Mouse (Mus musculus) mature B cell (primary cell): Measurements from ENCODE around the gene Upk3bl.
"Not testable (repeated sequence)": the region's sequence is repeated elsewhere in the genome, so short reads cannot be mapped to it uniquely, and the experiment has no call there.

ENCODE experiments used
- in situ Hi-C: fragments of 300-500 bp; cut with MboI; formaldehyde crosslinking; loops from 2 replicates; pipeline ENCODE4 v1.14.3; 2019

Upk3bl gene

DNA sequence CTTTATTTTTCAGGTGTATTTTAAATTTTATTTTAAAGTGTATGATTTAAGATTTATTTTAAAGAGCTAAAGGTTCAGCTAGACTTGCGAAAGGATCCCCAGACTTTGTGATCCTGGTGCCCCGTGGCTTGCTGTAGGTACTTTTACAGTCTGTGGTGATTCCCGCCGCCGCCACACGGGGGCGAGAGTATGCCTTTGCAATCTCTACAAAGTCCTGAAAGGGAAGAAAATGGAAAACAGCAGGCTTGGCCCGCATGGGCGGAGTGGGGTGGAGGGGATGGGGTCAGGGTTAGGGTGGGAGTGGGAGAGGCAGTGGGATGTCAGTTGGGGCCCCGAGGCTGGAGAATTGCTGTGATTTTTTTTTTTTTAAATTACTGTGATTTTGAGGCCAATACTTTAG is 8.3 kb upstream of the Upk3bl start:
- in situ Hi-C loops = no loop called here

DNA sequence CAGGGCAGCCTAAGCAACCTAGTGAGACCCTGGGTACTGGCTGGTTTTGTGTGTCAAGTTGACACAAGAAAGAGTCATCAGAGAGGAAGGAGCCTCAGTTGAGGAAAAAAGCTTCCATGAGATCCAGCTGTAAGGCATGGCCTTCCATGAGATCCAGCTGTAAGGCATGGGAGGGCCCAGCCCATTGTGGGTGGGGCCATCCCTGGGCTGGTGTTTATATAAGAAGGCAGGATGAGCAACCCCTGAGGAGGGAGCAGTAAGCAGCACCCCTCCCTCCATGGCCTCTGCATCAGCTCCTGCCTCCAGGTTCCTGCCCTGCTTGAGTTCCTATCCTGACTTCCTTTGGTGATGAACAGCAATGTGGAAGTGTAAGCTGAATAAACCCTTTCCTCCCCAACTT is 5.8 kb upstream of the Upk3bl start:
- in situ Hi-C loops = not testable (repeated sequence)

DNA sequence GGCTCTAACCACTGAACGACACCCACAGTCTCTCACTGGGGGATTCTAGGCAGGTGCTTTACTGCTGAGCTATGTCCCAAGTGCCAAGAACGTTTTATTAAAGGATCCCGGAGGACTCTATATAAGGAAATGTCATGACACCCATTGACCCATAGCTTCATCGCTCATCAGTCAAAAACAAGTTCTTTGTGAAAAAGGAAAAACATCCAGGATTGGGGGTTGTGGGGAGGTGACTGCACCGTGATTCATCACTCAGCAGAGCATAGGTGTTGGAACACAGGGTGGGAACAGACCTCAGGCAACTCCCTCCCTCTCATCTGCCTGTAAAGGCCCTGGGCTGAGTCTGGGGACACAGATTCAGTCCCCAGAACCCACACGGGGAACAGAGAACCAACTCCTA is 4.4 kb upstream of the Upk3bl start:
- in situ Hi-C loops = no loop called here

DNA sequence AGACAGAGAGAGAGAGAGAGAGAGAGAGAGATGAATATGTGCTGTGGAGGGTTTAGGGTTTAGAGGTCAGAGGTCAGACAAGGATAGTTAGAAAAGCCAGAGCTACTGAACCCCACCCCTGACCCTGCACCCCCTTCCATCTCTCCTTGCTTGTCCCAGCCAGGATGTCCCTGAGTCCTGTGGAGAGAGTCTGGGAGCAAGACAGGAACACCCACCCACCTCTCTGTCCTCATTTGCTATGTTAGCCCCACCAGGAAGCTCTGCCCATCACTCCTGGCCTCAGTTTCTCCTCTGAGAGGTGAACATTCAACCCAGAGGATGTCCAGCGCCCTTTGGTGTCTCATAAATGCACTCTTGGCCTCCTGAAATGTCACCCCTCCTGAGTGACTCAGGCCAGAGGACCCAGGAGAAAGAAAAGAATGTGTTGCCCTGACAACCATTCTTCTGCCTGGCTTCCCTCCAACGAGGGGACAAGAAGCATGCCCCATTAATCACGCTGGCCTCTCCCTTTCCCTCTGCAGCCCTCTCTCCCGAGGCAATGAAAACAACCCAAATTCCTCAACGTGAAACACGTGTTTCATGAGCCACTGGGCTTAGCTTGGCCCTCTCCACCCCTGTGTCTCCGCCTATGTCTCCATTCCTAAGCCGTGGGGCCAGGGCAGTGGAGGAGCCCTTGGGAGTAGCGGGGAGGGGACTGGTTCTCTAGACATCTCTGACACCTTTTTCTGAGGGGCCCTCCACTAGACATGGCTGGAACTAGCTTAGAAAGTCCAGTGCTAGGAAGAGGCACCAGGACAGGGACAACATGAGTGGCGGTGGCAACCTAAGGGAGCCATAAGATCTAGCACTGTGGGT is 2.8 kb upstream of the Upk3bl start:
- in situ Hi-C loops = no loop called here

- in situ Hi-C loops = no loop called here
Measured at GRCm38 (mm10) chr5:136052861-136053655, 1.2 kb upstream of the Upk3bl start.

DNA sequence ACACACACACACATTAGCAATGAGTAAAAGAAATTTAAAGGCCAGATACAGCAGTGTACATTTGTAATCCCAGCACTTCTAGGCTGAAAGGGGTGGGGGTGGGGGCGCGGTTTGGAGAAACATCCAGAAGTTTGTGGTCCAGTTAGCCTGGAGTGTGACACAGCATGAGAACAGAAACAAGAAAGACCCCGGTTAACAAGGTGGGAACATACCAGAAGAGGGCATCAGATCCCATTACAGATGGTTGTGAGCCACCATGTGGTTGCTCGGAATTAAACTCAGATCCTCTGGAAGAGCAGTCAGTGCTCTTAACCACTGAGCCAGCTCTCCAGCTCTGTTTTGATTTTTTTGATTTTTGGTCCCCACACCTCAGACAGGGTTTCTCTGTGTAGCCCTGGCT is 1.8 kb downstream of the Upk3bl start:
- in situ Hi-C loops = loop anchor here (5.0 kb wide), 1 partner anchor 74 kb away; the partner anchor contains the start of gene Zp3

GRCm38 (mm10) chr5:136057085-136057484 is 2.8 kb downstream of the Upk3bl start:
- in situ Hi-C loops = loop anchor here (5.0 kb wide), 1 partner anchor 75 kb away; the partner anchor contains the start of gene Zp3

- in situ Hi-C loops = no loop called here
Measured at GRCm38 (mm10) chr5:136061567-136061966, 7.3 kb downstream of the Upk3bl start.

GRCm38 (mm10) chr5:136063920-136064319 is 9.6 kb downstream of the Upk3bl start:
- in situ Hi-C loops = no loop called here

DNA sequence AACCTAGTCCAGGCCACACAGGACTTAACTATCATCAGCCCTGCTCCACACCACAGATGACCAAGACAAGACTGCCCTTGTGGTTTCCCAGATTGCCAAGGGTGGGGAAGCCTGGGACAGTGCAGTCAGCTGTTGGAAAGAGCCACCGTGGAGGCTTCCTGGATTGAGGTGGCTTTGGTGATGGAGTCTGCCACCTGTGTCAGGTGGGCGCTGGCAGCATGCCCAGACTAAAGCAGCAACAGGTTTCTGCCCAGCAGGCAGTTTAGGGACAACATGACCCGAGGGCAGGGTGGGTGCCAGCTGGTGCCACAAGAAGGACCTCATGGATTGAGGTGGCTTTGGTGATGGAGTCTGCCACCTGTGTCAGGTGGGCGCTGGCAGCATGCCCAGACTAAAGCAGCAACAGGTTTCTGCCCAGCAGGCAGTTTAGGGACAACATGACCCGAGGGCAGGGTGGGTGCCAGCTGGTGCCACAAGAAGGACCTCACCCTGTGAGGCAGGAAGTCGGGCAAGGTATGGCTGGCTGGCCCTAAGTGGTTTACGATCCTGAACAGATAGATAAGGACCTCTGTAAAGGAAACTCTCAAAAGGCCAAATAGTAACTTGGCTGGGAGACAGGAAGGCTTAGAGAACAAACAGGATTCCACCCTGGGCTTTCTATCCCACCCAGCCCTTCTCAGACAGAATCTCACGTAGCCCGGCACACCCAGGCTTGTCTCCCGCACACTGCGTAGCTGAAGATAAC is 12.3 kb downstream of the Upk3bl start:
- in situ Hi-C loops = not testable (repeated sequence)

- in situ Hi-C loops = no loop called here
Measured at GRCm38 (mm10) chr5:136069411-136069810, 15.1 kb downstream of the Upk3bl start.

GRCm38 (mm10) chr5:136073051-136073450 is 18.8 kb downstream of the Upk3bl start:
- in situ Hi-C loops = no loop called here

DNA sequence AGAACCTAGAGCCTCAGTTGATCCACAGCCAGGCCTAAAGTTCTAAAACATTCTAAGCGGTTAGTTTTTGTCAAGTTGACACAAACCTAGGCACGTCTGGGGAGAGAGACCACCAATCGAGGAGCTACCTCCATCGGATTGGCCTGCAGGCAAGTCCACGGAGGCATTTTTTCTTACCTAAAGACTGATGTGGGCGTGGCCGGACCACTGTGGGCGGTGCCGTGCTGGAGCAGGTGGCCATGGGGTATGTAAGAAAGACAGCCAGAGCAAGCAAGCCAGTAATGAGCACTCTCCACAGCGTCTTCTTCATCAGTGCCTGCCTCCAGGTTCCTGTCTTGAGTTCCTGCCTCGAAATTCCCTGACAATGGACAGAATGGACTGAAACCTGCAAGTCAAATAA is 19.2 kb downstream of the Upk3bl start:
- in situ Hi-C loops = no loop called here

GRCm38 (mm10) chr5:136075076-136075475 is 20.8 kb downstream of the Upk3bl start:
- in situ Hi-C loops = no loop called here

- in situ Hi-C loops = no loop called here
Measured at GRCm38 (mm10) chr5:136076284-136076683, 22.0 kb downstream of the Upk3bl start.

DNA sequence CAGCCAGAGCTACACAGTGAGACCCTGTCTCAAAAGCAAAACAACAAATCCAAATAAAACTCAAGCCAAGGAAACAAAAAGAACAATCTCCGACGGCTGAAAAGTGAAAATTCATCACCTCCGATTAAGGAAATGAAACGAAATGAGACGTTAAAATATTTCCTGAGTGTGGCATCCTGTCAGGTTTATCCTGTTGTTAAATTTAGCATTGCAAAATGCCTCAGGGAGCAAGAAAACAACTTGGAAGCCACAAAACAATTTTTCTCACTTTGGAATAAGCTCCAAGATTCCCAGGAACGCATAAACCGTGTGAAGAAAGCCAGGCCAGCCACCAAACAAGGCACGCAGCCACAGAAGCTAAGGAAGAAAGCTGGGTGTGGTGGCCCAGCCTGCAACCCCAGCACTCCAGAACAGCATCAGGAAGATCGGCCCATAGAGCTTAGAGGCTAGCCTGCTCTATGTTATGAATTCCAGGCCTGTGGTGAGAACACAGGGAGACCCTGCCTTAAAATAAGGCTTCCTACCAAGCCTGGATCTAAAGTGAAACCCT is 22.8 kb downstream of the Upk3bl start:
- in situ Hi-C loops = no loop called here

DNA sequence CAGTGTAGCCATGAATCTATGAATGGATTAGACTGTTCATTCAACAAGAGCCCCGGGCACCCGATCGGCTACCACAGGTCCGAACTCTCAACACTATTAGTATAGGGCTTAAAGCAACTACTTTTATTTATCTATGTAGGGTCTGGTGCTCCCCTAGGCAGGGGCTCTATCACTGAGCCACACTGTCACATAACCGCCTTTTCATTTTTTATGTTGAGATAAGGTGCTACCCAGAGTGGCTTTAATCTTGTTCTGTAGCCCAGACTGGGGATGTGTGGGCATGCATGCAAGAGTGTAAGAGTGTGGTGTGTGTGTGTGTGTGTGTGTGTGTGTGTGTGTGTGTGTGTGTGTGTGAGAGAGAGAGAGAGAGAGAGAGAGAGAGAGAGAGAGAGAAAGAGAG is 23.8 kb downstream of the Upk3bl start:
- in situ Hi-C loops = no loop called here

- in situ Hi-C loops = no loop called here
Measured at GRCm38 (mm10) chr5:136082345-136082744, 28.1 kb downstream of the Upk3bl start.

- in situ Hi-C loops = no loop called here
Measured at GRCm38 (mm10) chr5:136083669-136084107, 29.4 kb downstream of the Upk3bl start, which contains the start of gene Rasa4. Rasa4 (plus strand) TSS chr5:136083916.

DNA sequence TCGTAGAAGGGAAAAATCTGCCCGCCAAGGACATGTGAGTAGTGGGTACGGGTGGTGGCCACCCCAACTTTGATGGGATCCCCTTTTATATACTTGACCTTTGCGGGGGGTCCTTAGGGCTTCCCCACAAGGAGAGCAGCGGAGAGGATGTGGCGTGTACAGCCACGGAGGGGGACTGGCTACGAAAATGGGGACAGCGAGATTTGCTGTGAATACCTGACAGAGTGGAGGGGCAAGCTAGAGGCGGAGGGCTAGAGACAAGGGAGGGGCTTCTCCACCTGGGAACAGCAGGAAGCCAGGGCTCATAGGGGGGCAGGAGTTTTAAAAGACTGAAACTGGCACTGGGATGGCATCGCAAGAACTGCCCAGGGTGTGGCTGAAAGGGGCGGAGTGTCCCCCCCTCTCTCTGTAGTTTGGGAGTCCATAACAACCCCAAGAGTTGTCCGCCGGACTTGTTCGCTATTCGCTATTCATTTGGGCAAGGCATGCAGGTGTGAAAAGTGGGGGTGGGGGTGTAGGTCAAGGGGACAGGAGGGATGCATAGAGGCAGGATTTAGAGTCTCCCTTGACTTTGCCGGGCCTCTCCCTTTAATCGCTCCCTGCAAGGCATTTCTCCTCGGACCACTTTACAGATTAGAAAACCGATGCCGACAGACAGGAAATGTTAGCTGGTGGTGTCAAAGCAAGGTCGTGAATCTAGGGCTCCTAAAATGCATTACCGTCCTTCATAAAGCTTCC is 30.0 kb downstream of the Upk3bl start:
- in situ Hi-C loops = no loop called here
